Mouse (Mus musculus): ENCODE measurements at regions not wholly inside any gene's neighbourhood (a gene's known extent, or its start where the extent isn't known, plus 50 kb on each side); places are given as distances from the start of the nearest gene placed in this dataset.

- intact Hi-C loops (cut with DNase I), result no loop called here
- DNase-seq, result no peak
Observed at GRCm38 (mm10) chr9:118204456-118204855, 54.5 kb upstream of the Cmc1 start.

GRCm38 (mm10) chr9:118206483-118206882, 56.5 kb upstream of the Cmc1 start:
- intact Hi-C loops (cut with DNase I), result no loop called here
- no peak for DNase-seq

- intact Hi-C loops (cut with DNase I), result no loop called here
- no peak for DNase-seq
Observed at GRCm38 (mm10) chr9:118219696-118220095, 69.7 kb upstream of the Cmc1 start.

- intact Hi-C loops (cut with DNase I), result no loop called here
- no peak for DNase-seq
Observed at GRCm38 (mm10) chr9:118221186-118221585, 71.2 kb upstream of the Cmc1 start.

GRCm38 (mm10) chr9:118227401-118228061, 77.6 kb upstream of the Cmc1 start:
- no peak for DNase-seq
- intact Hi-C loops (cut with DNase I), result no loop called here

- intact Hi-C loops (cut with DNase I), result no loop called here
- DNase-seq, result no peak
Observed at GRCm38 (mm10) chr9:118228691-118229427, 78.9 kb upstream of the Cmc1 start.

GRCm38 (mm10) chr9:118240711-118241110, 90.7 kb upstream of the Cmc1 start:
- intact Hi-C loops (cut with DNase I), result no loop called here
- no peak for DNase-seq

GRCm38 (mm10) chr9:118246820-118247628, 97.0 kb upstream of the Cmc1 start:
- intact Hi-C loops (cut with DNase I), result no loop called here
- no peak for DNase-seq

GRCm38 (mm10) chr9:118253829-118254228, 103.9 kb upstream of the Cmc1 start:
- intact Hi-C loops (cut with DNase I), result no loop called here

GRCm38 (mm10) chr9:118255200-118255733, 105.3 kb upstream of the Cmc1 start:
- intact Hi-C loops (cut with DNase I), result no loop called here
- DNase-seq, result no peak

More at GRCm38 (mm10) chr9:118253829-118254228, 103.9 kb upstream of the Cmc1 start:
- no peak for DNase-seq

- intact Hi-C loops (cut with DNase I), result no loop called here
- no peak for DNase-seq
Observed at GRCm38 (mm10) chr9:118255751-118256266, 105.8 kb upstream of the Cmc1 start.

GRCm38 (mm10) chr9:118266298-118266697, 116.3 kb upstream of the Cmc1 start:
- no peak for DNase-seq
- intact Hi-C loops (cut with DNase I), result no loop called here

GRCm38 (mm10) chr9:118271681-118272080, 121.7 kb upstream of the Cmc1 start:
- no peak for DNase-seq
- intact Hi-C loops (cut with DNase I), result no loop called here

- no peak for DNase-seq
- intact Hi-C loops (cut with DNase I), result no loop called here
Observed at GRCm38 (mm10) chr9:118272713-118273407, 122.9 kb upstream of the Cmc1 start.

- no peak for DNase-seq
- intact Hi-C loops (cut with DNase I), result no loop called here
Observed at GRCm38 (mm10) chr9:118285481-118285880, 135.5 kb upstream of the Cmc1 start.

GRCm38 (mm10) chr9:118287606-118288005, 137.6 kb upstream of the Cmc1 start:
- DNase-seq, result no peak
- intact Hi-C loops (cut with DNase I), result no loop called here

- intact Hi-C loops (cut with DNase I), result no loop called here
- no peak for DNase-seq
Observed at GRCm38 (mm10) chr9:118292836-118293235, 142.9 kb upstream of the Cmc1 start.

GRCm38 (mm10) chr9:118294011-118294410, 144.0 kb upstream of the Cmc1 start:
- intact Hi-C loops (cut with DNase I), result no loop called here
- no peak for DNase-seq

- intact Hi-C loops (cut with DNase I), result no loop called here
Observed at GRCm38 (mm10) chr9:118302785-118303384, 152.9 kb upstream of the Cmc1 start.

More at GRCm38 (mm10) chr9:118302785-118303384, 152.9 kb upstream of the Cmc1 start:
- DNase-seq, result no peak
